Mouse (Mus musculus) limb, embryonic 14.5 days (tissue): ENCODE data around the gene Tpk1. TPM values are rescaled to one million over a fixed set of nuclear protein-coding genes. Genes with fewer than 3 reads are reported as not detected.

Experiments used
- ATAC-seq: fragments of 200-750 bp; cut with Nextera tagmentation; 2 replicates; pipeline ENCODE4 v1.8.0; 2017; ENCODE audit warnings: low read depth, moderate number of reproducible peaks, moderate TSS enrichment; ENCODE audit not compliant: low FRiP score
- DNase-seq: peaks from one replicate; pipeline ENCODE4 v3.0.0-alpha.2; 2015; ENCODE audit warnings: low spot score
- H3K27ac ChIP-seq: fragments of 300-500 bp; sonication (generic); replicated peaks from 2 replicates; pipeline ENCODE4 v1.5.1; 2014; ENCODE audit warnings: low read depth, mild to moderate bottlenecking, low read length, moderate library complexity, mixed read lengths
- H3K27me3 ChIP-seq: fragments of 300-500 bp; sonication (generic); 2 replicates; pipeline ENCODE4 v1.6.1; 2014; ENCODE audit warnings: low read length, mixed read lengths; ENCODE audit not compliant: control insufficient read depth, insufficient read depth
- H3K36me3 ChIP-seq: fragments of 300-500 bp; sonication (generic); 2 replicates; pipeline ENCODE4 v1.6.1; 2014; ENCODE audit warnings: mild to moderate bottlenecking, low read length, moderate library complexity, mixed read lengths; ENCODE audit not compliant: control insufficient read depth, insufficient read depth
- H3K4me1 ChIP-seq: fragments of 300-500 bp; sonication (generic); 2 replicates; pipeline ENCODE4 v1.6.1; 2014; ENCODE audit warnings: antibody characterized with exemption, low read length, mixed read lengths; ENCODE audit not compliant: control insufficient read depth, insufficient read depth
- H3K4me2 ChIP-seq: fragments of 300-500 bp; sonication (generic); replicated peaks from 2 replicates; pipeline ENCODE4 v1.6.1; 2014; ENCODE audit warnings: low read depth, mild to moderate bottlenecking, low read length, moderate library complexity; ENCODE audit not compliant: severe bottlenecking
- H3K4me3 ChIP-seq: fragments of 300-500 bp; sonication (generic); replicated peaks from 2 replicates; pipeline ENCODE4 v1.5.1; 2014; ENCODE audit warnings: low read length
- H3K9ac ChIP-seq: fragments of 300-500 bp; sonication (generic); 2 replicates; pipeline ENCODE4 v1.6.1; 2014; ENCODE audit warnings: mild to moderate bottlenecking, low read depth, low read length, moderate library complexity; ENCODE audit not compliant: severe bottlenecking
- H3K9me3 ChIP-seq: fragments of 300-500 bp; sonication (generic); 2 replicates; pipeline ENCODE4 v1.6.1; 2016; ENCODE audit warnings: low read length; ENCODE audit not compliant: control insufficient read depth
- POLR2A ChIP-seq: fragments of 200-500 bp; IDR thresholded peaks from 2 replicates; pipeline ENCODE4 v1.8.0; 2012; ENCODE audit warnings: inconsistent platforms, mild to moderate bottlenecking, moderate library complexity, borderline replicate concordance; ENCODE audit not compliant: insufficient read depth, insufficient read length; ENCODE audit errors: extremely low read depth
- WGBS: fragments of 180-500 bp; shearing (Covaris S2); extraction: QIAGEN DNeasy Blood & Tissue Kit; methylation state at CpG from one replicate; pipeline ENCODE4 v1.1.7; 2014; 5-methylcytosine and 5-hydroxymethylcytosine counted together
- polyA plus RNA-seq, 2 experiments: library from polyadenylated mRNA; depleted of rRNA in 1 of 2; stranded (reverse) in 1 of 2; unstranded in 1 of 2; fragments of >200 nt; fragmentation: Nextera tagmentation in 1 of 2; extraction: Ambion mirVana in 1 of 2; gene quantifications; 2 replicates each; pipeline versions ENCODE4 v1.2.1 to v1.2.3; 2012 to 2014

Tpk1 gene
- polyA plus RNA-seq, 2 experiments = 6.8 to 9.1 TPM

DNA sequence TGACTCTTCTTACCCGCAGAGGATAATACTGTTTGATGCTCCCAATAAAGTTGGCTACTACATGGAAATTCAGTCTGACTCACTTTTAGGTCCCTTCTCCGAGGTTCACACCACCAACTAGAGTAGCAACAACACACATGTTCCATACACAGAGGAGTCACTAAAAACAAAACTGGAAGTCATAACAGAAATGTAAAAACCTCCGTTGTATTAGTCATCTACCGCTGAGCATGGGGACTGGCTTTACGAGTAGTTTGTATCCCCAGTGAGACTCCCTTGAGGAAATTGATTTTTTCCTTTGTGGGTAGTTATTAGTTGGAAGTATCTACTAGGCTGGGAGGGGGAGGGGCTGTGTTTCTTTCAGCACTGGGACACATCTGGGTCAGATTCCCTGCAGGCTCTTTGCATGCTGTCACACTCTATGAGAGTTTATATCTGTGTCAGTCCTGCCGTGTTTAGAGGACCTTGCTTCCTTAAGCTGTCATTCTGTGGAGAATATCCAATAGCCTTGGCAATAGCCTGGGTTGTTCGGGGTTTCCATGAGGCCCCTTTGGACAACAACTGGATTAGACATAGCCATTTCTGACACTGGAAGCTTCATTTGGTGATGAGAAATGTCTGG, 245.6 kb downstream of the Tpk1 start:
- WGBS = 56% methylated on average over 7 of the region's 7 CpGs
- DNase-seq (peak; percentile 7), ATAC-seq (no peak)
- H3K9me3 ChIP-seq = no peaks in the 10 kb centered on the region
- H3K4me3 ChIP-seq = no peak overlapping the region
- H3K36me3 ChIP-seq = no peaks in the 10 kb centered on the region
- no peak overlapping the region for H3K27ac ChIP-seq
- no peak overlapping the region for H3K9ac ChIP-seq
- no peak for TF ChIP-seq POLR2A
- no peak overlapping the region for H3K4me2 ChIP-seq
- H3K27me3 ChIP-seq = no peaks in the 10 kb centered on the region
- H3K4me1 ChIP-seq = no peaks in the 10 kb centered on the region

DNA sequence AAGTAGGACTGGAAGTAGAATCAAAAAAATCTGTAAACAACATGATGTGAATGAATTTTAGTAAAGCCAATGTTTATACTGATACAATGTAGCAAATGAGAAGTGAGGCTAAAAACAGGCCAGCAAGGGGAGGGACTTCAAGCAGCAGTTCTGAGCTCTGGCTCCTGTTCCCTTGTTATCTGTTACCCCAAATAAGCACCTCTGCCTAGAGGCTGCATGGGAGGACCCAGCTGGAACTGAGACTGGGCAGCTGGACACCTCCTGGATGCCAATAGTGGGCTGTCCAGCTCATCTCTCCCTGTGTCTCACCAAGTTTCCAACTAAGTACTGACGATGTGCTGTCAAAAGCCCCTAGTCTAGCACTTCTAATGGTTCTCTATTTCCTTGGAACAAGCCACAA, 257.1 kb downstream of the Tpk1 start:
- Histone ChIP-seq H3K4me2 (no peak overlapping the region), H3K27me3 (no peaks in the 10 kb centered on the region), H3K9me3 (no peaks in the 10 kb centered on the region), H3K4me3 (no peak overlapping the region), H3K27ac (no peak overlapping the region), H3K36me3 (no peaks in the 10 kb centered on the region), H3K4me1 (no peaks in the 10 kb centered on the region), H3K9ac (no peak overlapping the region)
- DNase-seq (no peak), ATAC-seq (no peak)
- WGBS = 88% methylated on average over 1 of the region's 1 CpGs
- TF ChIP-seq POLR2A = no peak

- Histone ChIP-seq H3K9me3 (no peaks in the 10 kb centered on the region), H3K36me3 (no peaks in the 10 kb centered on the region), H3K9ac (no peak overlapping the region), H3K4me3 (no peak overlapping the region), H3K4me2 (no peak overlapping the region), H3K4me1 (no peaks in the 10 kb centered on the region), H3K27ac (no peak overlapping the region), H3K27me3 (no peaks in the 10 kb centered on the region)
- DNase-seq = no peak
- no peak for TF ChIP-seq POLR2A
- no peak for ATAC-seq
- WGBS = 90% methylated on average over 3 of the region's 3 CpGs
Observed at GRCm38 (mm10) chr6:43403076-43403475, 263.0 kb downstream of the Tpk1 start.

DNA sequence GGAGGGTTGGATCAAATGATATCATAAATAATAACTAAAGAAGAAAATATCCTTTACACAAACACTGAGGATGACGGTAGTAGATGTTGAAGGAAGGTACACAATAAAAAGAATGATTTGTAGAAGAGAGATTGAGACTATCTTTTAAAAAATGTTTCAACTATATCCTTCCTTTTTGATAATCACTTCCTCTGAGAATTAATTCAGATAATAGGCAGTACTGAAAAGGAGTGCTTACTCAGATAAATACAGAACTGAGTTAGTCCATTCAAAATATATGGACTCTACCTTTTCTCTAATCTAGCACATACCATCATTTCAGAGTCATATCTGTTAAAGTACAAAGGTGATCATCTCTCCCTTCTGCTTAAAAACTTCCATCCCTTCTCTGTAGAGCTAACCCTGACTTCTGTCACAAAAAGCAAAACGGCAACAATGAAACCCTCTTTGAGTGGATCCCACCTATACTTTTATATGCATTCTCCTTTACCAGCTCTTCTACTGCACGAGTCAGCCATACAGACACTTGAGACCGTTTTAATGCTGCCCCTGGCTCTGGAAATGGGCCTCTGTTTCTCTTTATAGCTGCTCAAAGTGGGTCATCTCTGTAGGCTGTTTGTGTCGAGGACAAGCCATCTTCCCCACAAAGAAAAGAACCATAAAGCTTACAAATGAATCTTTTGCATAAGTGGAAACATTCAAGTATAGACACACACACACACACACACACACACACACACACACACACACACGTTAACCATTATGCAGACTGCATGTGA, 263.7 kb downstream of the Tpk1 start:
- Histone ChIP-seq H3K4me1 (no peaks in the 10 kb centered on the region), H3K27ac (no peak overlapping the region), H3K27me3 (no peaks in the 10 kb centered on the region), H3K9ac (no peak overlapping the region), H3K36me3 (no peaks in the 10 kb centered on the region), H3K9me3 (no peaks in the 10 kb centered on the region), H3K4me3 (no peak overlapping the region), H3K4me2 (no peak overlapping the region)
- WGBS = 69% methylated on average over 6 of the region's 6 CpGs
- DNase-seq (no peak), ATAC-seq (no peak)
- no peak for TF ChIP-seq POLR2A

DNA sequence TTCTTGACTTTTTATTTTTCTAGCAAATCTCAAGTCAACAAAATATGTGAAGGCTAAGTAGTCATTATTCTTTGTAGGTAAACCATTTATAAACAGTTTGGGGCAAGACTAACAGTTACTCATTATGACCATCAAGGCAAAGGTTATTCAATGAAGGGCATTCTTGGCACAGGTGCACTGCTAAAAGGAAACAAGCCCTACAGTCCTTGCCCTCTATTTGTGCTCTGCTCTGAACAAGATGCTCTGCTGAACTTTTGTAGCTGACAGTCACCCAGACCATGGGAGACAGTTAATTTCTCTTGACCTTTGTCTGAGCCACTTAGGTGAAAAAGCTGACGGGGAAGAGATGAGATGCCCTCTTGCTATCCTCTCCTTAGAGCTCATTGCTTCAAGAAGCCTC, 269.7 kb downstream of the Tpk1 start:
- TF ChIP-seq POLR2A = no peak
- no peaks in the 10 kb centered on the region for H3K36me3 ChIP-seq
- DNase-seq (no peak), ATAC-seq (no peak)
- H3K9ac ChIP-seq = no peak overlapping the region
- H3K4me1 ChIP-seq = no peaks in the 10 kb centered on the region
- no peak overlapping the region for H3K4me2 ChIP-seq
- H3K4me3 ChIP-seq = no peak overlapping the region
- H3K27ac ChIP-seq = no peak overlapping the region
- H3K27me3 ChIP-seq = no peaks in the 10 kb centered on the region
- 94% methylated on average over 1 of the region's 1 CpGs for whole genome bisulfite sequencing
- no peaks in the 10 kb centered on the region for H3K9me3 ChIP-seq
